Mouse (Mus musculus): ENCODE measurements around the gene Ghdc. TPM values are rescaled to one million over a fixed set of nuclear protein-coding genes. Genes with fewer than 3 reads are reported as not detected.

Ghdc gene
- polyA plus RNA-seq, 1 experiment = 10.0 TPM

GRCm38 (mm10) chr11:100784286-100784685, 13.5 kb upstream of the Ghdc start:
- peaks cover 49% of the 10 kb centered on the region for H3K36me3 ChIP-seq (ENCODE audit: control insufficient read depth, insufficient read depth, low read length)

GRCm38 (mm10) chr11:100782568-100782967, 11.8 kb upstream of the Ghdc start:
- H3K36me3 ChIP-seq (ENCODE audit: control insufficient read depth, insufficient read depth, low read length) = peaks cover 35% of the 10 kb centered on the region
- TF ChIP-seq CTCF (IDR thresholded peaks at IDR 0.05; ENCODE audit: extremely low read depth, insufficient read length, insufficient replicate concordance, low read depth, low read length) = no peak
- TF ChIP-seq POLR2A (IDR thresholded peaks at IDR 0.05; ENCODE audit: low read depth, low read length) = no peak
- no peak overlapping the region for H3K4me3 ChIP-seq (ENCODE audit: low read depth, low read length)
- WGBS = 83% methylated on average over 13 of the region's 13 CpGs
- no peaks in the 10 kb centered on the region for H3K27me3 ChIP-seq (ENCODE audit: control insufficient read depth, insufficient read depth, low read length)
- no peak overlapping the region for H3K27ac ChIP-seq (ENCODE audit: insufficient read depth, low read depth, low read length)
- no peaks in the 10 kb centered on the region for H3K4me1 ChIP-seq (ENCODE audit: control insufficient read depth, insufficient read depth, insufficient read length, low read length)

More at GRCm38 (mm10) chr11:100784286-100784685, 13.5 kb upstream of the Ghdc start:
- Histone ChIP-seq H3K4me1 (ENCODE audit: control insufficient read depth, insufficient read depth, insufficient read length, low read length) (no peaks in the 10 kb centered on the region), H3K4me3 (ENCODE audit: low read depth, low read length) (no peak overlapping the region), H3K27me3 (ENCODE audit: control insufficient read depth, insufficient read depth, low read length) (no peaks in the 10 kb centered on the region), H3K27ac (ENCODE audit: insufficient read depth, low read depth, low read length) (no peak overlapping the region)
- no peak for TF ChIP-seq POLR2A (IDR thresholded peaks at IDR 0.05; ENCODE audit: low read depth, low read length)
- no peak for TF ChIP-seq CTCF (IDR thresholded peaks at IDR 0.05; ENCODE audit: extremely low read depth, insufficient read length, insufficient replicate concordance, low read depth, low read length)
- 85% methylated on average over 8 of the region's 8 CpGs for WGBS

- H3K4me3 ChIP-seq (ENCODE audit: low read depth, low read length) = no peak overlapping the region
- H3K27me3 ChIP-seq (ENCODE audit: control insufficient read depth, insufficient read depth, low read length) = no peaks in the 10 kb centered on the region
- no peaks in the 10 kb centered on the region for H3K4me1 ChIP-seq (ENCODE audit: control insufficient read depth, insufficient read depth, insufficient read length, low read length)
- no peak for TF ChIP-seq POLR2A (IDR thresholded peaks at IDR 0.05; ENCODE audit: low read depth, low read length)
- no peak for TF ChIP-seq CTCF (IDR thresholded peaks at IDR 0.05; ENCODE audit: extremely low read depth, insufficient read length, insufficient replicate concordance, low read depth, low read length)
- H3K27ac ChIP-seq (ENCODE audit: insufficient read depth, low read depth, low read length) = no peak overlapping the region
- 90% methylated on average over 15 of the region's 15 CpGs for WGBS
- H3K36me3 ChIP-seq (ENCODE audit: control insufficient read depth, insufficient read depth, low read length) = peaks cover 35% of the 10 kb centered on the region
Observed at GRCm38 (mm10) chr11:100781763-100782475, 11.2 kb upstream of the Ghdc start.

GRCm38 (mm10) chr11:100780247-100780646, 9.5 kb upstream of the Ghdc start:
- WGBS = 87% methylated on average over 8 of the region's 8 CpGs
- no peaks in the 10 kb centered on the region for H3K27me3 ChIP-seq (ENCODE audit: control insufficient read depth, insufficient read depth, low read length)
- no peak overlapping the region for H3K4me3 ChIP-seq (ENCODE audit: low read depth, low read length)
- TF ChIP-seq POLR2A (IDR thresholded peaks at IDR 0.05; ENCODE audit: low read depth, low read length) (no peak), CTCF (IDR thresholded peaks at IDR 0.05; ENCODE audit: extremely low read depth, insufficient read length, insufficient replicate concordance, low read depth, low read length) (no peak)
- H3K27ac ChIP-seq (ENCODE audit: insufficient read depth, low read depth, low read length) = no peak overlapping the region
- H3K36me3 ChIP-seq (ENCODE audit: control insufficient read depth, insufficient read depth, low read length) = peaks cover 29% of the 10 kb centered on the region
- no peaks in the 10 kb centered on the region for H3K4me1 ChIP-seq (ENCODE audit: control insufficient read depth, insufficient read depth, insufficient read length, low read length)

- Histone ChIP-seq H3K36me3 (ENCODE audit: control insufficient read depth, insufficient read depth, low read length) (peaks cover 20% of the 10 kb centered on the region), H3K4me3 (ENCODE audit: low read depth, low read length) (no peak overlapping the region), H3K4me1 (ENCODE audit: control insufficient read depth, insufficient read depth, insufficient read length, low read length) (no peaks in the 10 kb centered on the region), H3K27me3 (ENCODE audit: control insufficient read depth, insufficient read depth, low read length) (no peaks in the 10 kb centered on the region), H3K27ac (ENCODE audit: insufficient read depth, low read depth, low read length) (no peak overlapping the region)
- TF ChIP-seq POLR2A (IDR thresholded peaks at IDR 0.05; ENCODE audit: low read depth, low read length) (no peak), CTCF (IDR thresholded peaks at IDR 0.05; ENCODE audit: extremely low read depth, insufficient read length, insufficient replicate concordance, low read depth, low read length) (no peak)
- WGBS = 60% methylated on average over 3 of the region's 3 CpGs
Observed at GRCm38 (mm10) chr11:100778069-100778468, 7.3 kb upstream of the Ghdc start.

DNA sequence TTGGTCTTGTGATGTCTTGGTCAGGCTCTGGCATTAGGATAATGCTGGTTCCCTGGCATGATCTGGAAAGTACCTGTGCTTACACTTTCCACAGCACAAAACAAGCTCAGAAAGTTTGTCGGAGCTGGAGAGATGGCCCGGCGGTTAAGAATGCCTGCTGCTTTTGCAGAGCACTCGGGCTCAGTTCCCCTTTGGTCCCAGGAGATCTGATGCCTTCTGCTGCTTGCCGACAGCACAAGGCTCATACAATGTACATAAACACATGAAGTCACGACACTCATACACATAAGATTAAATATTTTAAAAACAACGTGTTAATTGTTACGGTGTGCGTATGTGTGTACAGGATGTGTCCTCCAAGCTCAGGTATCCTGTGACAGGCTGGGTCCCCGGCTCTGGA, 5.2 kb upstream of the Ghdc start:
- Histone ChIP-seq H3K27ac (ENCODE audit: insufficient read depth, low read depth, low read length) (no peak overlapping the region), H3K36me3 (ENCODE audit: control insufficient read depth, insufficient read depth, low read length) (peaks cover 2% of the 10 kb centered on the region; the same call in 1 of the 2 replicates)
- 86% methylated on average over 10 of the region's 10 CpGs for WGBS

GRCm38 (mm10) chr11:100774261-100774660, 3.5 kb upstream of the Ghdc start:
- no peaks in the 10 kb centered on the region for H3K27me3 ChIP-seq (ENCODE audit: control insufficient read depth, insufficient read depth, low read length)
- no peak overlapping the region for H3K4me3 ChIP-seq (ENCODE audit: low read depth, low read length)
- no peaks in the 10 kb centered on the region for H3K36me3 ChIP-seq (ENCODE audit: control insufficient read depth, insufficient read depth, low read length)
- WGBS = 79% methylated on average over 4 of the region's 4 CpGs
- TF ChIP-seq CTCF (IDR thresholded peaks at IDR 0.05; ENCODE audit: extremely low read depth, insufficient read length, insufficient replicate concordance, low read depth, low read length) = no peak
- TF ChIP-seq POLR2A (IDR thresholded peaks at IDR 0.05; ENCODE audit: low read depth, low read length) = no peak
- peaks cover 10% of the 10 kb centered on the region for H3K4me1 ChIP-seq (ENCODE audit: control insufficient read depth, insufficient read depth, insufficient read length, low read length)
- H3K27ac ChIP-seq (ENCODE audit: insufficient read depth, low read depth, low read length) = no peak overlapping the region

More for the DNA sequence above, 5.2 kb upstream of the Ghdc start:
- TF ChIP-seq POLR2A (IDR thresholded peaks at IDR 0.05; ENCODE audit: low read depth, low read length) (no peak), CTCF (IDR thresholded peaks at IDR 0.05; ENCODE audit: extremely low read depth, insufficient read length, insufficient replicate concordance, low read depth, low read length) (no peak)
- H3K4me3 ChIP-seq (ENCODE audit: low read depth, low read length) = no peak overlapping the region
- peaks cover 4% of the 10 kb centered on the region; the same call in 1 of the 2 replicates for H3K4me1 ChIP-seq (ENCODE audit: control insufficient read depth, insufficient read depth, insufficient read length, low read length)
- no peaks in the 10 kb centered on the region for H3K27me3 ChIP-seq (ENCODE audit: control insufficient read depth, insufficient read depth, low read length)

Data from small intestine, adult 2 months (tissue).